Mouse (Mus musculus) thymus, postnatal 0 days (tissue): ENCODE measurements at regions not wholly inside any gene's neighbourhood (a gene's known extent, or its start where the extent isn't known, plus 50 kb on each side); places are given as distances from the start of the nearest gene placed in this dataset.

ENCODE experiments used
- DNase-seq: peaks from one replicate; pipeline ENCODE4 v3.0.0-alpha.2; 2015; ENCODE audit warnings: low spot score

- DNase-seq = no peak
Measured at GRCm38 (mm10) chr11:113089637-113090351, 307.8 kb downstream of the Sox9 start.

GRCm38 (mm10) chr11:113091901-113092568 is 310.0 kb downstream of the Sox9 start:
- DNase-seq = no peak

GRCm38 (mm10) chr11:113093895-113094445 is 311.9 kb downstream of the Sox9 start:
- no peak for DNase-seq

GRCm38 (mm10) chr11:113095625-113096024 is 313.6 kb downstream of the Sox9 start:
- DNase-seq = no peak

GRCm38 (mm10) chr11:113096209-113096608 is 314.2 kb downstream of the Sox9 start:
- DNase-seq = no peak

- DNase-seq = no peak
Measured at GRCm38 (mm10) chr11:113098360-113098759, 316.3 kb downstream of the Sox9 start.

GRCm38 (mm10) chr11:113100800-113101199 is 318.8 kb downstream of the Sox9 start:
- no peak for DNase-seq

- no peak for DNase-seq
Measured at GRCm38 (mm10) chr11:113101534-113101933, 319.5 kb downstream of the Sox9 start.

GRCm38 (mm10) chr11:113103161-113103845 is 321.3 kb downstream of the Sox9 start:
- no peak for DNase-seq

- no peak for DNase-seq
Measured at GRCm38 (mm10) chr11:113105371-113105770, 323.3 kb downstream of the Sox9 start.

GRCm38 (mm10) chr11:113107205-113107844 is 325.3 kb downstream of the Sox9 start:
- no peak for DNase-seq

GRCm38 (mm10) chr11:113107966-113108699 is 326.1 kb downstream of the Sox9 start:
- DNase-seq = no peak

- DNase-seq = no peak
Measured at GRCm38 (mm10) chr11:113109096-113109495, 327.1 kb downstream of the Sox9 start.

GRCm38 (mm10) chr11:113113220-113113817 is 331.3 kb downstream of the Sox9 start:
- DNase-seq = no peak

GRCm38 (mm10) chr11:113117179-113117898 is 335.3 kb downstream of the Sox9 start:
- no peak for DNase-seq

GRCm38 (mm10) chr11:113120570-113120969 is 338.5 kb downstream of the Sox9 start:
- DNase-seq = no peak

GRCm38 (mm10) chr11:113121307-113121706 is 339.3 kb downstream of the Sox9 start:
- DNase-seq = no peak

GRCm38 (mm10) chr11:113122137-113122536 is 340.1 kb downstream of the Sox9 start:
- DNase-seq = no peak

GRCm38 (mm10) chr11:113122964-113123363 is 340.9 kb downstream of the Sox9 start:
- DNase-seq = no peak

- DNase-seq = no peak
Measured at GRCm38 (mm10) chr11:113125832-113126231, 343.8 kb downstream of the Sox9 start.
